26 mouse cellular contexts compared by ENCODE assay signal in genomic region chr8:8802761-8803340, GRCm38 (mm10).
DNase-seq lines count a peak whose midpoint lies in the region; ATAC-seq lines count a peak whose summit lies in the region.
"Had no signal": no experiment of that assay in that cellular context is flagged by ENCODE, and none has a peak within 500 bp of the region (broad histone marks: within the 10 kb centered on the region; RNA-seq: fewer than 3 reads in every experiment).

No protein-coding gene starts in this region.

- no peak overlapping the region for H3K9ac ChIP-seq in midbrain, embryonic 14.5 days (replicated peaks; ENCODE audit: low read length)
- no peak overlapping the region for H3K9ac ChIP-seq in forebrain, embryonic 14.5 days (ENCODE audit: low read length)
- no peak overlapping the region for H3K9ac ChIP-seq in hindbrain, embryonic 13.5 days
- H3K9ac ChIP-seq in midbrain, embryonic 16.5 days (ENCODE audit: low read depth, low read length): no peak overlapping the region
- H3K9ac ChIP-seq: heart, embryonic 12.5 days; liver, embryonic 15.5 days; lung, embryonic 15.5 days had no signal

- no peak overlapping the region for H3K4me2 ChIP-seq in midbrain, embryonic 14.5 days (ENCODE audit: low read length)
- H3K4me2 ChIP-seq in forebrain, embryonic 14.5 days (ENCODE audit: low read length): no peak overlapping the region
- H3K4me2 ChIP-seq in hindbrain, embryonic 13.5 days: no peak overlapping the region
- no peak overlapping the region for H3K4me2 ChIP-seq in midbrain, embryonic 16.5 days (ENCODE audit: low read length)
- H3K4me2 ChIP-seq: heart, embryonic 12.5 days; liver, embryonic 15.5 days; lung, embryonic 15.5 days had no signal

- peak; percentile 59 for DNase-seq in midbrain, embryonic 14.5 days
- DNase-seq in midbrain, embryonic 10.5 days (ENCODE audit: low spot score): no peak
- peak; percentile 63 for DNase-seq in forebrain, embryonic 14.5 days (ENCODE audit: low spot score)
- no peak for DNase-seq in embryonic facial prominence, embryonic 10.5 days (ENCODE audit: low spot score)
- no peak for DNase-seq in thymus, postnatal 4 days
- DNase-seq: B cell, adult 2 months; cerebellum, adult 9-10 months; gastrocnemius, postnatal 14 days; heart, adult 18-20 months; heart, postnatal 10 days; kidney, postnatal 36 days; liver; lung, postnatal 4 days had no signal

- H3K36me3 ChIP-seq in midbrain, embryonic 14.5 days (ENCODE audit: control insufficient read depth, insufficient read depth, low read length): no peaks in the 10 kb centered on the region
- H3K36me3 ChIP-seq in midbrain, embryonic 10.5 days: no peaks in the 10 kb centered on the region
- H3K36me3 ChIP-seq in forebrain, embryonic 14.5 days (ENCODE audit: control insufficient read depth, insufficient read depth, low read length): no peaks in the 10 kb centered on the region
- no peaks in the 10 kb centered on the region for H3K36me3 ChIP-seq in hindbrain, embryonic 13.5 days
- H3K36me3 ChIP-seq in midbrain, embryonic 16.5 days (ENCODE audit: control insufficient read depth, insufficient read depth, low read length): no peaks in the 10 kb centered on the region
- H3K36me3 ChIP-seq in embryonic facial prominence, embryonic 10.5 days (replicated peaks): no peaks in the 10 kb centered on the region
- H3K36me3 ChIP-seq: G1E; heart, embryonic 12.5 days; limb, embryonic 10.5 days; liver, embryonic 15.5 days; lung, embryonic 15.5 days had no signal

- no peak overlapping the region for H3K27ac ChIP-seq in midbrain, embryonic 14.5 days (replicated peaks; ENCODE audit: low read depth, low read length)
- H3K27ac ChIP-seq in midbrain, embryonic 10.5 days (replicated peaks): no peak overlapping the region
- H3K27ac ChIP-seq in forebrain, embryonic 14.5 days (ENCODE audit: low read depth, low read length): no peak overlapping the region
- no peak overlapping the region for H3K27ac ChIP-seq in hindbrain, embryonic 13.5 days
- H3K27ac ChIP-seq in midbrain, embryonic 16.5 days (ENCODE audit: low read length): no peak overlapping the region
- H3K27ac ChIP-seq in embryonic facial prominence, embryonic 10.5 days (replicated peaks): no peak overlapping the region
- H3K27ac ChIP-seq: limb, embryonic 10.5 days; liver, embryonic 15.5 days; lung, embryonic 15.5 days; stomach, postnatal 0 days had no signal

- H3K4me3 ChIP-seq in midbrain, embryonic 14.5 days (replicated peaks; ENCODE audit: low read depth, low read length): no peak overlapping the region
- no peak overlapping the region for H3K4me3 ChIP-seq in midbrain, embryonic 10.5 days
- no peak overlapping the region for H3K4me3 ChIP-seq in forebrain, embryonic 14.5 days (ENCODE audit: low read depth, low read length)
- no peak overlapping the region for H3K4me3 ChIP-seq in hindbrain, embryonic 13.5 days
- H3K4me3 ChIP-seq in midbrain, embryonic 16.5 days (ENCODE audit: low read depth, low read length): no peak overlapping the region
- H3K4me3 ChIP-seq in embryonic facial prominence, embryonic 10.5 days: no peak overlapping the region
- H3K4me3 ChIP-seq: heart, embryonic 12.5 days; limb, embryonic 10.5 days; liver, embryonic 15.5 days; lung, embryonic 15.5 days; myocyte had no signal

- H3K27me3 ChIP-seq in midbrain, embryonic 14.5 days (ENCODE audit: control insufficient read depth, insufficient read depth, low read length): no peaks in the 10 kb centered on the region
- no peaks in the 10 kb centered on the region for H3K27me3 ChIP-seq in midbrain, embryonic 10.5 days (ENCODE audit: low read depth, poor library complexity, severe bottlenecking)
- H3K27me3 ChIP-seq in forebrain, embryonic 14.5 days (replicated peaks; ENCODE audit: control insufficient read depth, insufficient read depth, low read length): no peaks in the 10 kb centered on the region
- H3K27me3 ChIP-seq in hindbrain, embryonic 13.5 days: no peaks in the 10 kb centered on the region
- H3K27me3 ChIP-seq in midbrain, embryonic 16.5 days (ENCODE audit: control insufficient read depth, insufficient read depth, low read depth, low read length): no peaks in the 10 kb centered on the region
- H3K27me3 ChIP-seq in embryonic facial prominence, embryonic 10.5 days (replicated peaks; ENCODE audit: low read depth, poor library complexity, severe bottlenecking): no peaks in the 10 kb centered on the region
- H3K27me3 ChIP-seq: CH12.LX; heart, embryonic 12.5 days; liver, embryonic 15.5 days; lung, embryonic 15.5 days; Patski had no signal

- ATAC-seq in midbrain, embryonic 14.5 days (ENCODE audit: low FRiP score, low TSS enrichment): 0 out of 2 replicates have a peak, but pooled peaks have one; percentile 43
- ATAC-seq in forebrain, embryonic 14.5 days: peak; percentile 66
- ATAC-seq in hindbrain, embryonic 13.5 days (ENCODE audit: low FRiP score): peak; percentile 60; the same call in 1 of the 2 replicates
- ATAC-seq in midbrain, embryonic 16.5 days: peak; percentile 76; the same call in 1 of the 2 replicates
- no peak for ATAC-seq in megakaryocyte, adult 5-6 weeks (ENCODE audit: poor library complexity, severe bottlenecking)
- ATAC-seq: intestine, postnatal 0 days; Patski had no signal

- H3K4me1 ChIP-seq in midbrain, embryonic 14.5 days (ENCODE audit: control insufficient read depth, insufficient read depth, low read length): 0 out of 2 replicates have a peak, but pooled peaks cover 2% of the 10 kb centered on the region
- peaks cover 8% of the 10 kb centered on the region for H3K4me1 ChIP-seq in midbrain, embryonic 10.5 days
- H3K4me1 ChIP-seq in forebrain, embryonic 14.5 days (ENCODE audit: control insufficient read depth, insufficient read depth, low read length): no peaks in the 10 kb centered on the region
- 0 out of 2 replicates have a peak, but pooled peaks cover 10% of the 10 kb centered on the region for H3K4me1 ChIP-seq in hindbrain, embryonic 13.5 days (replicated peaks)
- peaks cover 3% of the 10 kb centered on the region; the same call in 1 of the 2 replicates for H3K4me1 ChIP-seq in midbrain, embryonic 16.5 days (ENCODE audit: control insufficient read depth, insufficient read depth, low read length)
- H3K4me1 ChIP-seq in embryonic facial prominence, embryonic 10.5 days: peaks cover 13% of the 10 kb centered on the region
- H3K4me1 ChIP-seq: liver, embryonic 15.5 days had no signal

- WGBS in midbrain, embryonic 14.5 days: 55% methylated on average over 6 of the region's 6 CpGs
- 84% methylated on average over 6 of the region's 6 CpGs for WGBS in midbrain, embryonic 10.5 days
- 72% methylated on average over 6 of the region's 6 CpGs for WGBS in forebrain, embryonic 14.5 days
- WGBS in hindbrain, embryonic 13.5 days: 46% methylated on average over 6 of the region's 6 CpGs
- WGBS in midbrain, embryonic 16.5 days: 42% methylated on average over 6 of the region's 6 CpGs
- WGBS in embryonic facial prominence, embryonic 10.5 days: 88% methylated on average over 6 of the region's 6 CpGs

- H3K9me3 ChIP-seq in midbrain, embryonic 14.5 days (ENCODE audit: control insufficient read depth, low read length): no peaks in the 10 kb centered on the region
- no peaks in the 10 kb centered on the region for H3K9me3 ChIP-seq in midbrain, embryonic 10.5 days (replicated peaks)
- H3K9me3 ChIP-seq in forebrain, embryonic 14.5 days (replicated peaks; ENCODE audit: control insufficient read depth, low read length): no peaks in the 10 kb centered on the region
- no peaks in the 10 kb centered on the region for H3K9me3 ChIP-seq in hindbrain, embryonic 13.5 days
- H3K9me3 ChIP-seq in midbrain, embryonic 16.5 days (replicated peaks; ENCODE audit: control insufficient read depth, low read length, poor library complexity, severe bottlenecking): no peaks in the 10 kb centered on the region
- H3K9me3 ChIP-seq in embryonic facial prominence, embryonic 10.5 days: no peaks in the 10 kb centered on the region
- H3K9me3 ChIP-seq: G1E; heart, embryonic 12.5 days; limb, embryonic 10.5 days; liver, embryonic 15.5 days; lung, embryonic 15.5 days had no signal

Comparison
In these comparisons a context has a peak if more than half of its experiments do, and no peak if none do; other contexts are left out.
1. DNase-seq: peak in midbrain, embryonic 14.5 days (single experiment) and forebrain, embryonic 14.5 days (single experiment); none in midbrain, embryonic 10.5 days (single experiment), embryonic facial prominence, embryonic 10.5 days (single experiment) and thymus, postnatal 4 days (single experiment).